Mouse (Mus musculus) myocyte (in vitro differentiated cells): ENCODE data around the gene Sh3d21. TPM values are rescaled to one million over a fixed set of nuclear protein-coding genes. Genes with fewer than 3 reads are reported as not detected.

Source experiments
- H3K27me3 ChIP-seq: one replicate; pipeline ENCODE4 v1.6.1; 2011; ENCODE audit not compliant: control insufficient read depth, insufficient read depth, insufficient read length
- H3K36me3 ChIP-seq: one replicate; pipeline ENCODE4 v1.6.1; 2011; ENCODE audit not compliant: control insufficient read depth, insufficient read depth
- H3K4me2 ChIP-seq: one replicate; pipeline ENCODE4 v1.6.1; 2011; ENCODE audit warnings: low read depth, control low read depth
- H3K4me3 ChIP-seq: one replicate; pipeline ENCODE4 v1.5.1; 2011; ENCODE audit warnings: mild to moderate bottlenecking, control low read depth, moderate library complexity
- H3K79me2 ChIP-seq: one replicate; pipeline ENCODE4 v1.6.1; 2011; ENCODE audit not compliant: control insufficient read depth, insufficient read depth
- H3ac ChIP-seq: one replicate; pipeline ENCODE4 v1.6.1; 2011; ENCODE audit not compliant: control insufficient read depth, insufficient read length
- CEBPB ChIP-seq: IDR thresholded peaks from 2 replicates; pipeline ENCODE4 v1.6.1; 2011; ENCODE audit warnings: mild to moderate bottlenecking, moderate library complexity; ENCODE audit not compliant: poor library complexity, insufficient read depth, severe bottlenecking
- E2F4 ChIP-seq: IDR thresholded peaks from one replicate; pipeline ENCODE4 v1.6.1; 2011; ENCODE audit warnings: mild to moderate bottlenecking, control low read depth, moderate library complexity; ENCODE audit not compliant: insufficient read depth
- MAX ChIP-seq: IDR thresholded peaks from one replicate; pipeline ENCODE4 v1.6.1; 2011; ENCODE audit warnings: low read depth, mild to moderate bottlenecking, control low read depth
- MYOD1 ChIP-seq, 3 experiments: IDR thresholded peaks; one replicate each; pipeline ENCODE4 v1.6.1; 2011; ENCODE audit warnings: control low read depth in 2 of 3, low read depth in 2 of 3, mild to moderate bottlenecking in 2 of 3, moderate library complexity in 1 of 3; ENCODE audit not compliant: insufficient read length in 2 of 3, control insufficient read depth in 1 of 3
- MYOG ChIP-seq, 3 experiments: IDR thresholded peaks; one replicate each; pipeline ENCODE4 v1.6.1; 2011; ENCODE audit warnings: control low read depth in 2 of 3, low read depth in 2 of 3, mild to moderate bottlenecking in 2 of 3; ENCODE audit not compliant: insufficient read length in 2 of 3, control insufficient read depth in 1 of 3, insufficient read depth in 1 of 3
- POLR2A ChIP-seq: IDR thresholded peaks from one replicate; pipeline ENCODE4 v1.6.1; 2011; ENCODE audit warnings: low read depth, mild to moderate bottlenecking, control low read depth, moderate library complexity; ENCODE audit not compliant: insufficient read length
- POLR2AphosphoS2 ChIP-seq: IDR thresholded peaks from one replicate; pipeline ENCODE4 v1.6.1; 2011; ENCODE audit warnings: low read depth, control low read depth; ENCODE audit not compliant: insufficient read length
- REST ChIP-seq: IDR thresholded peaks from one replicate; pipeline ENCODE4 v1.6.1; 2011; ENCODE audit warnings: mild to moderate bottlenecking, control low read depth, moderate library complexity; ENCODE audit not compliant: insufficient read depth, insufficient read length
- SRF ChIP-seq: IDR thresholded peaks from one replicate; pipeline ENCODE4 v1.6.1; 2011; ENCODE audit warnings: low read depth; ENCODE audit not compliant: control insufficient read depth, insufficient read length
- TCF12 ChIP-seq: IDR thresholded peaks from one replicate; pipeline ENCODE4 v1.6.1; 2011; ENCODE audit warnings: mild to moderate bottlenecking, control low read depth; ENCODE audit not compliant: poor library complexity, insufficient read depth, severe bottlenecking
- TCF3 ChIP-seq: IDR thresholded peaks from one replicate; pipeline ENCODE4 v1.6.1; 2011; ENCODE audit warnings: low read depth, control low read depth; ENCODE audit not compliant: insufficient read length
- USF1 ChIP-seq: IDR thresholded peaks from one replicate; pipeline ENCODE4 v1.6.1; 2011; ENCODE audit warnings: low read depth, mild to moderate bottlenecking, control low read depth, moderate library complexity
- polyA plus RNA-seq: library from polyadenylated mRNA; unstranded; fragments of >200 nt; fragmentation: generic; extraction: Trizol; gene quantifications from one replicate; pipeline ENCODE4 v1.2.1, GENCODE M21; 2012; ENCODE audit warnings: missing spikeins

Sh3d21 gene
- polyA plus RNA-seq, 1 experiment: 0.23 TPM

DNA sequence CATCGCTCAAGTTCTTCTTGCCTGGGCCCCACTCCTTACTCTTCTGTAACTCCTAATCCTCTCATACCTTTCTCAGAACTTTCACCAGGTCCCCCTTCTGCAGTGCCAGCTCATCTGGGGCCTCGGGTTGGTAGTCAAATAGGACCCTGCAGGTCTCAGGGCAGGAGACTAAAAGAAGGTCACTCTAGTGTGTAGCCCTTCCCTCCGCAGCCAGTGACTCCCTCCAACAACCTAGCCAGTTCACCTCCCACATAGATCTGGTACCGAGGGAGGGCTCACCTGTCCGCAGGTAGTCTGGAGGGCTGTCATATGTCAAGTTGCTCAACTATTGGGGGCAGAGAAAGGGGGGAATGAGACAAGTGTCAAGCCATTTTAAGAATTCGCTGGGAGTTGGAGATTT, 1.8 kb downstream of the Sh3d21 start:
- no peaks in the 10 kb centered on the region for H3K27me3 ChIP-seq
- no peak overlapping the region for H3K4me3 ChIP-seq
- TF ChIP-seq SRF (no peak), TCF12 (no peak), CEBPB (no peak), MYOG (IDR thresholded peaks at IDR 0.05; ENCODE audit: control insufficient read depth in 1 of 3, insufficient read depth in 1 of 3, insufficient read length in 2 of 3, low read depth in 2 of 3) (no peak), POLR2AphosphoS2 (no peak), E2F4 (no peak), TCF3 (no peak), MAX (no peak), POLR2A (no peak), MYOD1 (IDR thresholded peaks at IDR 0.05; ENCODE audit: control insufficient read depth in 1 of 3, insufficient read length in 2 of 3, low read depth in 2 of 3) (no peak), REST (no peak), USF1 (no peak)

DNA sequence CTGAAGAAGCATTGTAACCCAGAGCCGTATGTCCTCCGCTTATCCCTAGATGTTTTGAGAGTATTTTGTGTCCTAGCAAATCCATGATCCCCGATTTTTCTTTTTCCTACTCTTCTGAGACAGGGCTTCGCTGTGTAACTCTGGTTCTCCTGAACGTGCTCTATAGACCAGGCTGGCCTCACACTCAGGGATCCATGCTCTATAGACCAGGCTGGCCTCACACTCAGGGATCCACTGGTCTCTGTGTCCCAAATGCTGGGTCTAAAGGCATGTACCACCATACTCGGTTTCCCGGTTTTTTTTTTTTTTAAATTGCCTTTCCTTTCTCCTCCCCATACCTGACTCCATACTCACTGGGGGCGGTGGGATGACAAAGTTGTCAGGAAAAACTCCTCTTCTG, 2.3 kb downstream of the Sh3d21 start:
- Histone ChIP-seq H3ac (no peak overlapping the region), H3K4me2 (no peak overlapping the region), H3K4me3 (no peak overlapping the region), H3K36me3 (peaks cover 9% of the 10 kb centered on the region), H3K79me2 (no peaks in the 10 kb centered on the region), H3K27me3 (no peaks in the 10 kb centered on the region)
- no peak for TF ChIP-seq USF1
- TF ChIP-seq POLR2AphosphoS2: no peak
- TF ChIP-seq CEBPB: no peak
- no peak for TF ChIP-seq SRF
- no peak for TF ChIP-seq TCF3
- TF ChIP-seq MYOD1 (IDR thresholded peaks at IDR 0.05; ENCODE audit: control insufficient read depth in 1 of 3, insufficient read length in 2 of 3, low read depth in 2 of 3): no peak
- TF ChIP-seq MAX: no peak
- no peak for TF ChIP-seq TCF12
- TF ChIP-seq POLR2A: no peak
- no peak for TF ChIP-seq MYOG (IDR thresholded peaks at IDR 0.05; ENCODE audit: control insufficient read depth in 1 of 3, insufficient read depth in 1 of 3, insufficient read length in 2 of 3, low read depth in 2 of 3)

More for the DNA sequence above, 1.8 kb downstream of the Sh3d21 start:
- peaks cover 13% of the 10 kb centered on the region for H3K36me3 ChIP-seq
- H3K4me2 ChIP-seq: no peak overlapping the region
- no peaks in the 10 kb centered on the region for H3K79me2 ChIP-seq
- H3ac ChIP-seq: no peak overlapping the region

DNA sequence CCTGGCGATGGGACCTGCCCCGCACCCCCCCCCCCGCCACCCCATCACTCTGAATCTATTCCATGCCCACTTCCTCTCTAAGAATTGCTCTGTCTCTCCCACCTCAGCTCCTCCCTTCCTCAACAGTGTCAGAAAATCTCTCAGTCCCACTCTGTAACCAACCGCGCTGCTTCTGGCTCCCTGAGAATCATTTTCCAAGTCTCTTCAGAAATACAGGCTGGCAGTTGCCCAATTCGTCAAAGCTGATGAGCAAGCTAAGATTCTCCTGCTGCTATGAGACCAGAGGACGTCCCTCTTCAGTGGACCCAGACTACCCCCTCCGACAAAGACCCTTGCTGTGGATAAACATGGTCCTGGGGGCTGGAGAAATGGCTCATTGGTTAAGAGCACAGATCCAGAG, 3.8 kb downstream of the Sh3d21 start:
- no peak overlapping the region for H3ac ChIP-seq
- no peaks in the 10 kb centered on the region for H3K27me3 ChIP-seq
- H3K4me3 ChIP-seq: no peak overlapping the region
- no peak for TF ChIP-seq POLR2A
- TF ChIP-seq CEBPB: no peak
- no peak for TF ChIP-seq TCF12
- TF ChIP-seq MYOG (IDR thresholded peaks at IDR 0.05; ENCODE audit: control insufficient read depth in 1 of 3, insufficient read depth in 1 of 3, insufficient read length in 2 of 3, low read depth in 2 of 3): no peak
- TF ChIP-seq MAX: no peak
- no peak for TF ChIP-seq POLR2AphosphoS2
- TF ChIP-seq MYOD1 (IDR thresholded peaks at IDR 0.05; ENCODE audit: control insufficient read depth in 1 of 3, insufficient read length in 2 of 3, low read depth in 2 of 3): no peak
- no peak for TF ChIP-seq TCF3
- no peak for TF ChIP-seq SRF
- TF ChIP-seq USF1: no peak
- TF ChIP-seq REST: no peak
- no peaks in the 10 kb centered on the region for H3K79me2 ChIP-seq
- no peak overlapping the region for H3K4me2 ChIP-seq
- peaks cover 4% of the 10 kb centered on the region for H3K36me3 ChIP-seq

DNA sequence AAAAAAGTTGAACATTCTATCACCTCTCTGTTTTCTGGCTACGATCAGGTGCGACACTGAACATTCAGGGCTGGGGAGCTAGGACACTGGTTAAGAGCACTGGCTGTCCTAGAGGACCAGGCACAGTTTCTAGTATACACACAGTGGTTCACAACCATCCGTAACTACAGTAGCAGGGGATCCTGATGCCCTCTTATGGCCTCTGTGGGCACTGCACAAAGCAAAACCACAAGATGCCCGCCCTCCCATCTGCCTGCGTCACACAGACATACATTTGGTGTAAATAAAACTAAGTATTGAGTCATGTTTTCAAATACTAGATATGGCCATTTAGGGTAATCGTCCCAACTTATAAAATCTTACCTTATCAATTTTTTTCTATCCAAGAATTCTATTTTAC, 5.7 kb downstream of the Sh3d21 start:
- Histone ChIP-seq H3K79me2 (no peaks in the 10 kb centered on the region), H3K36me3 (peaks cover 4% of the 10 kb centered on the region), H3K27me3 (no peaks in the 10 kb centered on the region), H3K4me3 (no peak overlapping the region), H3ac (no peak overlapping the region), H3K4me2 (no peak overlapping the region)
- TF ChIP-seq MAX: no peak
- TF ChIP-seq E2F4: no peak
- TF ChIP-seq REST: no peak
- no peak for TF ChIP-seq POLR2A
- no peak for TF ChIP-seq CEBPB
- no peak for TF ChIP-seq MYOG (IDR thresholded peaks at IDR 0.05; ENCODE audit: control insufficient read depth in 1 of 3, insufficient read depth in 1 of 3, insufficient read length in 2 of 3, low read depth in 2 of 3)
- TF ChIP-seq MYOD1 (IDR thresholded peaks at IDR 0.05; ENCODE audit: control insufficient read depth in 1 of 3, insufficient read length in 2 of 3, low read depth in 2 of 3): no peak
- TF ChIP-seq USF1: no peak
- TF ChIP-seq TCF3: no peak
- no peak for TF ChIP-seq POLR2AphosphoS2
- TF ChIP-seq TCF12: no peak
- no peak for TF ChIP-seq SRF

DNA sequence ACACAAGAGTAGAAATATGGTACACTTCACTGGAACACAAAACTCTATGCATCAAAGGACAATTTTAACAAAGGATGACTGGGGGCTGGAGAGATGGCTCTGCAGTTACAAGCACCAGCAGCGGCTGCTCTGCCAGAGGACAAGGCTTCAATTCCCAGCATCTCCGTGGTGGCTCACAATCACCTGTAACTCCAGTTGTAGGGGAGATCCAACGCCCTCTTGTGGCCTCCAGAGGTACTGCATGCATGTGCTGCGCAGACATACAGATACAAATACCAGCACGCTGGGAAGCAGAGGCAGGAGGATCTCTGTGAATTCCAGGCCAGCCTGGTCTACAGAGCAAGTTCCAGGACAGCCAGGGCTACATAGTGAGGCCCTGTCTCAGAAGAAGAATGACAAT, 6.7 kb downstream of the Sh3d21 start:
- no peak overlapping the region for H3ac ChIP-seq
- H3K27me3 ChIP-seq: no peaks in the 10 kb centered on the region
- no peaks in the 10 kb centered on the region for H3K79me2 ChIP-seq
- no peak overlapping the region for H3K4me2 ChIP-seq
- peaks cover 4% of the 10 kb centered on the region for H3K36me3 ChIP-seq
- H3K4me3 ChIP-seq: no peak overlapping the region
- TF ChIP-seq SRF (no peak), REST (no peak), MAX (no peak), E2F4 (no peak), TCF3 (no peak), MYOG (IDR thresholded peaks at IDR 0.05; ENCODE audit: control insufficient read depth in 1 of 3, insufficient read depth in 1 of 3, insufficient read length in 2 of 3, low read depth in 2 of 3) (no peak), USF1 (no peak)
